Mouse (Mus musculus) kidney, adult 2 months (tissue): ENCODE data around the gene Olfr303.

Source experiments
- CTCF ChIP-seq: fragments of 200-500 bp; conservative IDR thresholded peaks from 2 replicates; pipeline ENCODE4 v1.5.1; 2011; ENCODE audit warnings: low read depth, mild to moderate bottlenecking, control low read depth, low read length, moderate library complexity, mixed read lengths; ENCODE audit not compliant: insufficient read depth, insufficient read length
- POLR2A ChIP-seq: fragments of 200-500 bp; IDR thresholded peaks from one replicate; pipeline ENCODE4 v1.6.1; 2011; ENCODE audit warnings: low read depth, low read length, control low read depth

GRCm38 (mm10) chr7:86366828-86367227, 30.8 kb downstream of the Olfr303 start, which contains the start of gene Olfr305:
- TF ChIP-seq CTCF: no peak
- TF ChIP-seq POLR2A: no peak
